Mouse (Mus musculus) testis, adult 2 months (tissue): ENCODE measurements around the gene Gtf2i. TPM values are rescaled to one million over a fixed set of nuclear protein-coding genes. Genes with fewer than 3 reads are reported as not detected.

ENCODE experiments used
- H3K27ac ChIP-seq: fragments of 200-500 bp; 2 replicates; pipeline ENCODE4 v1.5.1; 2012; ENCODE audit warnings: low read depth, low read length; ENCODE audit not compliant: control insufficient read depth, insufficient read depth
- H3K27me3 ChIP-seq: fragments of 200-500 bp; 2 replicates; pipeline ENCODE4 v1.6.1; 2012; ENCODE audit warnings: mild to moderate bottlenecking, low read length, moderate library complexity; ENCODE audit not compliant: control insufficient read depth, insufficient read depth
- H3K36me3 ChIP-seq: fragments of 200-500 bp; 2 replicates; pipeline ENCODE4 v1.6.1; 2012; ENCODE audit warnings: mild to moderate bottlenecking, low read length; ENCODE audit not compliant: control insufficient read depth, insufficient read depth
- H3K4me1 ChIP-seq: fragments of 200-500 bp; 2 replicates; pipeline ENCODE4 v1.6.1; 2012; ENCODE audit warnings: low read length; ENCODE audit not compliant: control insufficient read depth, insufficient read depth
- H3K4me3 ChIP-seq: fragments of 200-500 bp; 2 replicates; pipeline ENCODE4 v1.5.1; 2012; ENCODE audit warnings: low read depth, mild to moderate bottlenecking, low read length, moderate library complexity, mixed read lengths; ENCODE audit not compliant: control insufficient read depth
- CTCF ChIP-seq: fragments of 200-500 bp; IDR thresholded peaks from 2 replicates; pipeline ENCODE4 v1.5.1; 2012; ENCODE audit warnings: low read depth, mild to moderate bottlenecking, inconsistent platforms, low read length, moderate library complexity; ENCODE audit not compliant: control insufficient read depth, insufficient read depth, insufficient replicate concordance
- POLR2A ChIP-seq: fragments of 200-500 bp; IDR thresholded peaks from 2 replicates; pipeline ENCODE4 v1.6.1; 2012; ENCODE audit warnings: low read depth, mild to moderate bottlenecking, inconsistent platforms, low read length, moderate library complexity; ENCODE audit not compliant: control insufficient read depth
- polyA plus RNA-seq: library from polyadenylated mRNA; depleted of rRNA; stranded (reverse); fragments of >200 nt; gene quantifications from 2 replicates; pipeline ENCODE4 v1.2.3, GENCODE M21; 2012

The Gtf2i gene
- polyA plus RNA-seq, 1 experiment: 79.9 TPM

DNA sequence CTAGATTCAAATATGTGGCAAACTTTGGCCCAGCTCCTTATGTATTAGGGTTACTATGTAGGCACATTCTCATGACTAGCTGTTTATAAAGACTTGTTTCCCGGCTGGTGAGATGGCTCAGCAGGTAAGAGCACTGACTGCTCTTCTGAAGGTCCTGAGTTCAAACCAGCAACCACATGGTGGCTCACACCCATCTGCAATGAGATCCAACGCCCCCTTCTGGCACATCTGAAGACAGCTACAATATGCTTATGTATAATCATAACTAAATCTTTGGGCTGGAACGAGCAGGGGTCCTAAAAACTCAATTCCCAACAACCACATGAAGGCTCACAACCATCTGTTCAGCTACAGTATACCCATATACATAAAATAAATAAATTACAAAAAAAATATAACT is 60.8 kb downstream of the Gtf2i start:
- Histone ChIP-seq H3K4me1 (no peaks in the 10 kb centered on the region), H3K36me3 (peaks cover 4% of the 10 kb centered on the region), H3K27ac (no peak overlapping the region), H3K4me3 (no peak overlapping the region), H3K27me3 (no peaks in the 10 kb centered on the region)
- TF ChIP-seq POLR2A (no peak), CTCF (no peak)

DNA sequence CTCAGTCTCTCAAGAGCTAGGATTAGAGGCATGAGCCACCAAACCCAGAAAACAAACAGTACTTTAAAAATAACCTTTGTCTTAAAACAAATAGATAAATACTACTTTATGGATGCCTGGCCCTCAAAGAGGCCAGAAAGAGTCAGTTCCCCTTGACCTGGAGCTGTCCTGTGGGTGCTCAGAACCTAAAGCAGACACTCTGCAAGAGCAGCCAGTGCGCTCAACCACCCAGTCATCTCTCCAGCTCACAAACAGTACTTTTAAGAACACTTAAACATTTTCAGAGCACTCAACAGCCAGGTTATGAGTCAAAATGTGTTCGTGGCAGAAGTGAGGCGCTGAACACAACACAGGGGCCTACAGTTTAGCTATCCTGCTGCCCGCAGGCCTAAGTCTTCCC is 63.5 kb downstream of the Gtf2i start:
- TF ChIP-seq POLR2A: no peak
- TF ChIP-seq CTCF: no peak
- H3K36me3 ChIP-seq: peaks cover 4% of the 10 kb centered on the region
- no peak overlapping the region for H3K27ac ChIP-seq
- no peak overlapping the region for H3K4me3 ChIP-seq
- H3K4me1 ChIP-seq: no peaks in the 10 kb centered on the region
- no peaks in the 10 kb centered on the region for H3K27me3 ChIP-seq

DNA sequence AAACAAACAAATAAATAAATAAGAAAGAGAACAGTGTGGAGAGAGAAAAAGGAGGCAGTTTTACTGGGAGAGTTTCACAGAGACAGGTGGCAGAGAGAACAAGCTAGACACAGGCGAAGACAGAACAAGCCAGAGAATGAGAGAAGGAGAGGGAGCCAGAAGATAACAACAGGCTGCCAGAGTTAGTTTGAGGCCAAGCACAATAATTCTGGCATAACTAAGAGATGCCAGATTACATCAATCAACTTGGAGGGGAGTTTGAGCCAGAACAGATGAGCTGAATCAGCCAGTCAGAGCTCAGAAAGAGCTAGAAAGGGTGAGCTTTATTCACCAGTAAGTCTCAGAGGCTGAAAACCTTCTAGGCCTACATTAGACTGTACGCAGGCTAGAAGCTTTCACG is 64.0 kb downstream of the Gtf2i start:
- peaks cover 3% of the 10 kb centered on the region for H3K36me3 ChIP-seq
- H3K27ac ChIP-seq: no peak overlapping the region
- TF ChIP-seq CTCF (no peak), POLR2A (no peak)
- no peaks in the 10 kb centered on the region for H3K27me3 ChIP-seq
- H3K4me3 ChIP-seq: no peak overlapping the region
- no peaks in the 10 kb centered on the region for H3K4me1 ChIP-seq

DNA sequence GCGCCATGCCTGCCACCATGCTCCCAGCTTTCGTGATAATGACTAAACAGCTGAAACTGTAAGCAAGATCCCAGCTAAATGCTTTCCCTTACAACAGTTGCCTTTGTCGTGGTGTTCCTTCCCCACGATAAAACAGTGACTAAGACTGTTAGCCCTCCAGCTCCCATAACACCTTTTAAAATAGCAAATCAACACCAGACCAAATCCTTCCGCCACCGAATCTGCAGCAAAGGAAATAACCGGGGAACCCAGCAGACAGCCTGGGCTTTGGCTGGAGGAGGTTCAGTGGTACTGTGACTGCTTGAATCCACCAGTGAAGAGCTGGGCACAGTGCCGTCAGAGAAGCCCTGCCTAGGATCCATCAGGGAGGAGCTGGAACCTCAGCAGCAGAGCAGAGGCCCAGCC is 65.3 kb downstream of the Gtf2i start:
- no peaks in the 10 kb centered on the region for H3K4me1 ChIP-seq
- H3K36me3 ChIP-seq: peaks cover 8% of the 10 kb centered on the region
- TF ChIP-seq POLR2A: no peak
- no peak for TF ChIP-seq CTCF
- no peak overlapping the region for H3K4me3 ChIP-seq
- H3K27me3 ChIP-seq: no peaks in the 10 kb centered on the region
- H3K27ac ChIP-seq: no peak overlapping the region

DNA sequence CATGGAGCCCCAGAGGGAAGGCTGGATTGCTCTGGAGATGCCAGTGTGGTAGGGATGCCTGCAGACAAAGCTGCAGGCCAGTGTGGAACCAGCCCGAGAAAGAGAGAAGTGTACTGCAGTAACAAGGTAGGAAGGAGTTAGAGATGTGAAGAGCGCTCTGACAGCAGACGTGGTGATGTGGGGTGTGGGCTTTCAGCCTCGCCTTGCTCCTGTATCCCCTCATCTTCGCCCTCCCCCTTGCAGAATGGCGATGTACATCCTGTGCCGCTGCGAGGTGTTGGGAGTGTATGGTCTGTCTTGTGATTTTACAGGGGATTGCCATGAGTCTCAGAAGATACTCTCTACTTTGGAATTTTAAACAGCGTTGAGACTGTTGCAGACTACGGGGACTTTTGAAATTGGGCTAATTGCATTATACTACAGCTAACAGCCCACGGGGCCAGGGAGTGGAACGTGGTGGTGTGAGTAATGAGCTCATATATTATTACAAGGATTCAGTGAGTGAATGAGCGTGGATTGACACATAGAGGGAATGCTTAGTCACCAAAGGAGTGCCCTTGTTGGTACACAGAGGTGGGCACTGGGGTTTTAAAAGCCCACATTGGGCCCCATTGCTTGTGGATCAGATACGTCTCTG is 65.8 kb downstream of the Gtf2i start:
- no peaks in the 10 kb centered on the region for H3K4me1 ChIP-seq
- no peaks in the 10 kb centered on the region for H3K27me3 ChIP-seq
- TF ChIP-seq CTCF: no peak
- TF ChIP-seq POLR2A: no peak
- H3K27ac ChIP-seq: no peak overlapping the region
- H3K4me3 ChIP-seq: no peak overlapping the region
- peaks cover 8% of the 10 kb centered on the region for H3K36me3 ChIP-seq

DNA sequence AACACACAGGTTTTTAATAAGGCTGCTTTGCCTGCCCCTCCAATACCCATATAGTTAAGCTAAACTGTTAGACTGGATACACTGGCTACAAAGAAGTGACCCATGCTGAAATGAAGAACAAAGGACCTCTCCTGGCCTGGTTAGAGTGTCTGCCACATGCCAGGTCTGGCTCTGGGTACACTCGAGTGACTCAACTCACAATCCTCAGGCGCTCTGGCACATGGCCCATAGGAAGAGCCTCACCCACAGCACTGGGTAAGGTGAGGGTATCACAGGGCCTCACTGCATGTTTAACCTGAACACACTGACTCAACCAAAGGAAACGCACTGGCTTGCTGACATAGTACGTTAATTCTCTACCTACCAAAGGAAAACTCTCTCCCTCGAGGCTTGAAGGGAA is 68.4 kb downstream of the Gtf2i start:
- no peaks in the 10 kb centered on the region for H3K4me1 ChIP-seq
- peaks cover 8% of the 10 kb centered on the region for H3K36me3 ChIP-seq
- TF ChIP-seq POLR2A (no peak), CTCF (no peak)

DNA sequence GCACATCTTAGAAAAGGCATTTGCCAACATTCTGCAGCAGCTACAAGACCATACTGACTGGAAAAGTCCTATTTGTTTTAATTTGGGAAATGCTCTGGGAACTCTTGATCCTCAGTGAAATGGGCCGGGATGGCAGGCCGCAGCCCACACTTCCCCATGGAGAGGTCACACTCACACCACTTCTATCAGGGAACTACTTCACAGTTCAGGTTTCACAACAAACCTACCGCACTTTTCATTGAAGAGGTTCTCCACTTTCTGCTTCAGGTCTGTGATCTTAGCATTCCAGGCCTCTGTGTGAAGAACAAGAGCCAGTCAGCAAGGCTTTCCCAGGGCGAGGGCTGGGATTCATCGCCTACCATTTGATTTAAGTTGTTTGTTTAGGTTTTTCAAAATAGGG is 69.7 kb downstream of the Gtf2i start:
- Histone ChIP-seq H3K27ac (no peak overlapping the region), H3K36me3 (peaks cover 8% of the 10 kb centered on the region), H3K4me3 (no peak overlapping the region), H3K4me1 (no peaks in the 10 kb centered on the region), H3K27me3 (no peaks in the 10 kb centered on the region)
- TF ChIP-seq CTCF: no peak
- no peak for TF ChIP-seq POLR2A

More for the DNA sequence above, 68.4 kb downstream of the Gtf2i start:
- Histone ChIP-seq H3K27me3 (no peaks in the 10 kb centered on the region), H3K27ac (no peak overlapping the region), H3K4me3 (no peak overlapping the region)

DNA sequence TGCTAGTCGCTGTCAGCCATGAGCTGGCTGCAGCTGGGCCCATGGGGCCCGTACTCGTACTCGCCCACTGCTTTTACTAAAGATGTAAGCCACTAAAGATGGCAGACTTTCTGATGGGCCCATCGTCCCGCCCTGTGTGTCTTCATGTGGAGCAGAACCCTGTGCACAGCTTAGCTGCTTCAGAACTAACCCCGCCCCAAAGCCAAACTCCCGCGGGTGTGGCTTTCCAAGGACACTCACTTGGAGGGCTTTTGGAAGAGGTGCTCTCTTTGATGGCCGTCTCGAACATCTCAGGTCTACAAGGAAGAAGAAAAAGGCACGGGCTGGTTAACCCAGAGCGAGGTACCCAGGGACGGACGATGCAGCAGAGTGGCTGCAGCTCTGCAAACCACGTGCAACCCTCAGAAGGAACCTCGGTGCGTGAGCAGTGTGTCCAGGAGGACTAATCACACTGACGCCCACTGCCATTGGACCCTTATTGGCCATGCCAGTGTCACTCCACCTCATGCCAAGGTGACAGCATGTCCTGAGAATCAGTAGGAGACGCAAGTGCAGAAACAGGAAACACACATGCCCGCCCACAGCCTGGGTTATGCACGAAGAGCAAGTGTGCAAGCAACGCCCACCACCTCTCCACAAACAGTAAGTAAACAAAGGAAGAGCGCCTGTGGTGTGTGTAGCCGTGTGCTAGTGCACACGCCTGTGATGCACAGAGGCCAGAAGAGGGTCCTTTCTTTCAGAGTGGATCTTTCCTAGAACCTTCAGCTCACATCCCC is 70.7 kb downstream of the Gtf2i start:
- no peak for TF ChIP-seq CTCF
- TF ChIP-seq POLR2A: no peak
- H3K4me1 ChIP-seq: no peaks in the 10 kb centered on the region
- no peaks in the 10 kb centered on the region for H3K27me3 ChIP-seq
- H3K27ac ChIP-seq: no peak overlapping the region
- H3K4me3 ChIP-seq: no peak overlapping the region
- H3K36me3 ChIP-seq: peaks cover 6% of the 10 kb centered on the region
